ENCODE assay signal across 8 mouse cellular contexts in the genomic region with DNA sequence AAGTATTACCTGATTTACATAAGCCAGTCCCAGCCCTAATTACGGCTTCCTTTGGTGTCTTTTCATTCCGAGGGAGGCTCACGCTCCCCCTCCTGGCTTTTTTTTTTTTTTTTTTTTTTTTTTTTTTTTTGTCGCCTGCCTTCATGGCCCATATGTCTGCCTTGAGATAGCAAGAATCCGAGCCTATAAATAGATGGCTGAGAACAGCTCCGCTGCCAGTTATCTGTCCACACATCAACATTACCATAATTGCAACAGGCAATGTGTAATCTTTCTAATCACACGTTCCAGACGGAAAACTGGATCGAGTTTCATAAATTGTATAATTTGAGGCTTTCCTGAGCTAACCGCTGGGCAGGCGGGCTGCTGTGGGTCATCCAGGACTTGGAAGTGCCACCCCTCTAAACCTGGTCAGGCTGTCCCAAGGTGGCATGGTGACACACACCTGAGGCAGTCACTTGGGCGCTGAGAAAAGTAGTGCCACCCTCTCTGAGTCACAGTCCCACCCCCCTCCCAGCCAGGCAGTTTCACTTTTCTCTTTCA.
DNase-seq lines count a peak whose midpoint lies in the region; ATAC-seq lines count a peak whose summit lies in the region.

No protein-coding gene starts in this region.

- H3K4me2 ChIP-seq in limb, embryonic 15.5 days = 0 out of 2 replicates have a peak overlapping the region, but pooled peaks have one; percentile 25
- peak overlapping the region; percentile 41 for H3K4me2 ChIP-seq in neural tube, embryonic 15.5 days

- 15% methylated on average over 12 of the region's 12 CpGs for WGBS in hindbrain, embryonic 10.5 days
- WGBS in limb, embryonic 15.5 days = 16% methylated on average over 12 of the region's 12 CpGs
- 11% methylated on average over 12 of the region's 12 CpGs for WGBS in neural tube, embryonic 15.5 days

- no peak for ATAC-seq in limb, embryonic 15.5 days (ENCODE audit: insufficient number of reproducible peaks, low FRiP score, low TSS enrichment, low read depth)
- peak; percentile 25; the same call in 1 of the 2 replicates for ATAC-seq in neural tube, embryonic 15.5 days (ENCODE audit: low FRiP score)

- H3K36me3 ChIP-seq in hindbrain, embryonic 10.5 days = no peaks in the 10 kb centered on the region
- no peaks in the 10 kb centered on the region for H3K36me3 ChIP-seq in limb, embryonic 15.5 days
- H3K36me3 ChIP-seq in neural tube, embryonic 15.5 days = no peaks in the 10 kb centered on the region

- H3K4me1 ChIP-seq in hindbrain, embryonic 10.5 days (replicated peaks) = peaks cover 55% of the 10 kb centered on the region
- peaks cover 38% of the 10 kb centered on the region for H3K4me1 ChIP-seq in limb, embryonic 15.5 days
- H3K4me1 ChIP-seq in neural tube, embryonic 15.5 days = peaks cover 32% of the 10 kb centered on the region

- DNase-seq in layer of hippocampus, adult 11-12 months (ENCODE audit: low spot score) = peak; percentile 46
- no peak for DNase-seq in layer of hippocampus, postnatal 10 days (ENCODE audit: low spot score in 2 of 2)
- peak; percentile 25 for DNase-seq in c-Kit-positive CD71-negative TER-119-negative erythroid progenitor cells, embryonic 14.5 days (ENCODE audit: low read depth)
- no peak for DNase-seq in hindbrain, embryonic 10.5 days (ENCODE audit: low spot score)
- no peak for DNase-seq in spleen, postnatal 36 days (ENCODE audit: low spot score in 2 of 2)
- DNase-seq in adrenal gland, adult 8-10 months = no peak

- H3K9me3 ChIP-seq in hindbrain, embryonic 10.5 days = no peaks in the 10 kb centered on the region
- H3K9me3 ChIP-seq in limb, embryonic 15.5 days = no peaks in the 10 kb centered on the region
- H3K9me3 ChIP-seq in neural tube, embryonic 15.5 days (replicated peaks) = no peaks in the 10 kb centered on the region

- H3K9ac ChIP-seq in limb, embryonic 15.5 days = no peak overlapping the region
- no peak overlapping the region for H3K9ac ChIP-seq in neural tube, embryonic 15.5 days (replicated peaks)

- H3K4me3 ChIP-seq in hindbrain, embryonic 10.5 days = peak overlapping the region; percentile 36
- H3K4me3 ChIP-seq in limb, embryonic 15.5 days = no peak overlapping the region
- no peak overlapping the region for H3K4me3 ChIP-seq in neural tube, embryonic 15.5 days (replicated peaks)

- H3K27me3 ChIP-seq in hindbrain, embryonic 10.5 days (ENCODE audit: insufficient read depth, poor library complexity, severe bottlenecking) = peaks cover 63% of the 10 kb centered on the region
- peaks cover 17% of the 10 kb centered on the region; the same call in 1 of the 2 replicates for H3K27me3 ChIP-seq in limb, embryonic 15.5 days
- peaks cover 18% of the 10 kb centered on the region for H3K27me3 ChIP-seq in neural tube, embryonic 15.5 days (replicated peaks)

- 0 out of 2 replicates have a peak overlapping the region, but pooled peaks have one; percentile 73 for H3K27ac ChIP-seq in hindbrain, embryonic 10.5 days
- no peak overlapping the region for H3K27ac ChIP-seq in limb, embryonic 15.5 days
- H3K27ac ChIP-seq in neural tube, embryonic 15.5 days (replicated peaks) = no peak overlapping the region

Comparison
In these comparisons a context has a peak if more than half of its experiments do, and no peak if none do; other contexts are left out.
1. DNase-seq: peak in layer of hippocampus, adult 11-12 months (single experiment) and c-Kit-positive CD71-negative TER-119-negative erythroid progenitor cells, embryonic 14.5 days (single experiment); none in layer of hippocampus, postnatal 10 days (0 of 2), hindbrain, embryonic 10.5 days (single experiment), spleen, postnatal 36 days (0 of 2) and adrenal gland, adult 8-10 months (single experiment).